Mouse (Mus musculus): ENCODE data around the gene Kars. TPM values are rescaled to one million over a fixed set of nuclear protein-coding genes. Genes with fewer than 3 reads are reported as not detected.

Gene Kars
- polyA plus RNA-seq, 2 experiments, result 124 to 204 TPM

DNA sequence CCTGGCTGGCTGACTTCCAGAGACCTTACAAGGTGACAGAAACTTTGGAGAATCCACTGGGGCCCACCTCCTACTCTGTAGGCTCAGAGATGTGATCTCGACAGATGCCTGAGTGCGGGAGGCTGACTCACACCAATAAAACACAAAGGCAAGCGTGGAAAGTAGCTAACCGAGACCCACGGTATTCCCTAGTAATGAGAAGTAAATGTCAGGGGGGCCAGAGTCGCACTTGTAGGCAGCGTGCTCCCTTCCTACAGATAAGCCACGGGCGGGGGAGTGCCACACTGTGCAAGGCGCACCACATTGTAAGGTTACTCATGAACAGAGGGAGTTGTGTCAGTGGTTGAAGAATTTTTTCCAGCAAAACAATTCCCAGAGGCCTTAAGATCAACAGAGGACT is 26.6 kb downstream of the Kars start:
- no peaks in the 10 kb centered on the region for H3K4me1 ChIP-seq (ENCODE audit: control insufficient read depth, insufficient read depth, low read length)
- H3K27ac ChIP-seq (replicated peaks; ENCODE audit: low read depth, low read length), result no peak overlapping the region
- H3K4me3 ChIP-seq (replicated peaks; ENCODE audit: low read length), result no peak overlapping the region
- WGBS, result 84% methylated on average over 10 of the region's 10 CpGs
- H3K9me3 ChIP-seq (ENCODE audit: control insufficient read depth, low read length), result no peaks in the 10 kb centered on the region
- H3K4me2 ChIP-seq (replicated peaks; ENCODE audit: low read depth, low read length, severe bottlenecking), result no peak overlapping the region
- ATAC-seq (ENCODE audit: low FRiP score, low read depth) (no peak), DNase-seq (ENCODE audit: low spot score) (no peak)
- TF ChIP-seq POLR2A (IDR thresholded peaks at IDR 0.05; ENCODE audit: borderline replicate concordance, extremely low read depth, insufficient read depth, insufficient read length), result no peak
- no peak overlapping the region for H3K9ac ChIP-seq (ENCODE audit: low read depth, low read length, severe bottlenecking)
- no peaks in the 10 kb centered on the region for H3K27me3 ChIP-seq (ENCODE audit: control insufficient read depth, insufficient read depth, low read length)
- H3K36me3 ChIP-seq (ENCODE audit: control insufficient read depth, insufficient read depth, low read length), result peaks cover 60% of the 10 kb centered on the region

DNA sequence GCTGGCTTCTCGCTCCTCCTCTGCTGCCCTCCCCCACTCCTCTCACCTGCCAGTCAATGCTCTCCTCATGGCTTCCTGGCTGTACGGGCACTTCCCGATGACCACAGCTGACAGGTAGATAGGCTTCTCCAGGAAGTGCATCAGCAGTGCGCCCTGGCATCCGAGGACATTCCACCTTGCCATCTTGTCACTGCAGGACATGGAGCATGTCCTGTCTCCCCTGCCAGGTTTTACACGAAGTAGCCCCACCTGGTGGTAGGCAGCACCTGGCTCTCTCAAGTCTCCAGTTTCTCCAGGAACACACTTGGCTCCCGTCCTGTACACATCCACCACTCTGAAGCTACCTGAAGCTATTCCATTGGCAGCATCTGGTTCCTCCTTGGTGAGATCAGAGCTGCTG is 29.0 kb downstream of the Kars start:
- H3K27me3 ChIP-seq (ENCODE audit: control insufficient read depth, insufficient read depth, low read length), result no peaks in the 10 kb centered on the region
- TF ChIP-seq POLR2A (IDR thresholded peaks at IDR 0.05; ENCODE audit: borderline replicate concordance, extremely low read depth, insufficient read depth, insufficient read length), result no peak
- no peak overlapping the region for H3K4me3 ChIP-seq (replicated peaks; ENCODE audit: low read length)
- 70% methylated on average over 7 of the region's 7 CpGs for WGBS
- H3K27ac ChIP-seq (replicated peaks; ENCODE audit: low read depth, low read length), result no peak overlapping the region
- H3K36me3 ChIP-seq (ENCODE audit: control insufficient read depth, insufficient read depth, low read length), result peaks cover 47% of the 10 kb centered on the region
- DNase-seq (ENCODE audit: low spot score) (no peak), ATAC-seq (ENCODE audit: low FRiP score, low read depth) (no peak)
- no peak overlapping the region for H3K9ac ChIP-seq (ENCODE audit: low read depth, low read length, severe bottlenecking)
- no peaks in the 10 kb centered on the region for H3K9me3 ChIP-seq (ENCODE audit: control insufficient read depth, low read length)
- H3K4me2 ChIP-seq (replicated peaks; ENCODE audit: low read depth, low read length, severe bottlenecking), result no peak overlapping the region
- H3K4me1 ChIP-seq (ENCODE audit: control insufficient read depth, insufficient read depth, low read length), result no peaks in the 10 kb centered on the region

DNA sequence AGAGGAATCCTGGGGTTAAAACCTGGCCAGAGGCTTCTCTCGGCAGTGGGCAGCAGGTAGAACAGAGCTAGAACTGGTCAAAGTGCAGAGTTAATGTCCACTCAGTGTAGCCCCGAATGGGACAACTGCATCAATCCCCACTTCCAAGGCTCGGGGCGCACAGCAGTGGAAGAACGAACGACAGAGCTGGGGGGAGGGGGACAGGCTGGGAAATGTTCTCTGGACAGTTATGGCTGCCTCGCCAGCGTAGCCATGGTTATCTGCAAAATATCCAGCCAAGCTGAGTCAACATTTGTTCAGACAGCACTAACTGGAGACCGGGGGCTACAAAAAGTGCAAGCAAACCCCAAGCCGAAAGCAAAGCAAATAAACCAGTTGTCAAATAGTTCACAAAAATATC is 33.0 kb downstream of the Kars start:
- Histone ChIP-seq H3K36me3 (ENCODE audit: control insufficient read depth, insufficient read depth, low read length) (peaks cover 33% of the 10 kb centered on the region; the same call in 1 of the 2 replicates), H3K4me2 (replicated peaks; ENCODE audit: low read depth, low read length, severe bottlenecking) (no peak overlapping the region), H3K27ac (replicated peaks; ENCODE audit: low read depth, low read length) (no peak overlapping the region), H3K9me3 (ENCODE audit: control insufficient read depth, low read length) (no peaks in the 10 kb centered on the region), H3K27me3 (ENCODE audit: control insufficient read depth, insufficient read depth, low read length) (no peaks in the 10 kb centered on the region), H3K9ac (ENCODE audit: low read depth, low read length, severe bottlenecking) (no peak overlapping the region), H3K4me3 (replicated peaks; ENCODE audit: low read length) (no peak overlapping the region), H3K4me1 (ENCODE audit: control insufficient read depth, insufficient read depth, low read length) (no peaks in the 10 kb centered on the region)
- TF ChIP-seq POLR2A (IDR thresholded peaks at IDR 0.05; ENCODE audit: borderline replicate concordance, extremely low read depth, insufficient read depth, insufficient read length), result no peak
- DNase-seq (ENCODE audit: low spot score) (no peak), ATAC-seq (ENCODE audit: low FRiP score, low read depth) (no peak)
- 87% methylated on average over 10 of the region's 10 CpGs for WGBS

DNA sequence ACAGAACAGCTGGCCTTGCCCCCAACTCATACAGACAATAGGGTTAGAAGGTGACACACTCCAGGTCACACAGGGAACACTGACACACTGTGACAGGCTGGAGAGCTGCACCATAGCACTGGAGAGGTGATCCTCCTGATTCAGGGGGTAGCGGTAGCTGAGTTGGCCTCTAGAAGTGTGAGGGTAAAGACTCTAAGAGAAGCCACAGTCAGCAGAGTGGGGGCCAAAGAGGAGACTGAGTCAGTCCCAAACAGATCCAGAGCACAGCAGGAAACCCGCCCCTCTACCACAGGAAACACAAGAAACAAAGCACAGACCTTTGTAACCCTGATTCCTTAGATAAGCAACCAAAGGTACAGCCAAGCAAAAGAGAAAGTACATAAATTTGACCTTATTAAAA is 34.8 kb downstream of the Kars start:
- Histone ChIP-seq H3K4me3 (replicated peaks; ENCODE audit: low read length) (no peak overlapping the region), H3K4me2 (replicated peaks; ENCODE audit: low read depth, low read length, severe bottlenecking) (no peak overlapping the region), H3K9me3 (ENCODE audit: control insufficient read depth, low read length) (no peaks in the 10 kb centered on the region), H3K27me3 (ENCODE audit: control insufficient read depth, insufficient read depth, low read length) (no peaks in the 10 kb centered on the region), H3K4me1 (ENCODE audit: control insufficient read depth, insufficient read depth, low read length) (no peaks in the 10 kb centered on the region), H3K9ac (ENCODE audit: low read depth, low read length, severe bottlenecking) (no peak overlapping the region), H3K27ac (replicated peaks; ENCODE audit: low read depth, low read length) (no peak overlapping the region), H3K36me3 (ENCODE audit: control insufficient read depth, insufficient read depth, low read length) (peaks cover 27% of the 10 kb centered on the region; the same call in 1 of the 2 replicates)
- ATAC-seq (ENCODE audit: low FRiP score, low read depth) (no peak), DNase-seq (ENCODE audit: low spot score) (no peak)
- WGBS, result 88% methylated on average over 2 of the region's 2 CpGs
- no peak for TF ChIP-seq POLR2A (IDR thresholded peaks at IDR 0.05; ENCODE audit: borderline replicate concordance, extremely low read depth, insufficient read depth, insufficient read length)

DNA sequence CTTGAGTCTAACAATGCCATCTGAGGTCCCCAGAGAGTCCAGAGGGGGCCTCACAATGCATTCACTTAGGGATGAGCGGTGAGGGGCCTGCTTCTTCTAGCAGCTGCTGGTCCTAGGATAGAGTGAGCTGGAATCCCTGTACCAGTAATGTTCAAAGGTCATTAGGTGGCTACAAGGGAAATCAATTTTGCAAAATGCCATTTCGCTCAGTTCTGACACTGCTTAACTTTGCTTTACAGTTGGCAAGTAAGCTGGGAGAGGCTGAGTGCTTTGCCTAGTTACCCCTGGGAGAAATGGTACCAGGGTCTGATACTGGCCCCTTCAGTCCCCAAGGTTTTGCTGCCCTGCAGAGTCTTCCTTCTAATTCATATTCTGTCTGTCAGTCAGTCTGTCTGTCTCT is 35.4 kb downstream of the Kars start:
- no peak overlapping the region for H3K9ac ChIP-seq (ENCODE audit: low read depth, low read length, severe bottlenecking)
- H3K27me3 ChIP-seq (ENCODE audit: control insufficient read depth, insufficient read depth, low read length), result no peaks in the 10 kb centered on the region
- H3K9me3 ChIP-seq (ENCODE audit: control insufficient read depth, low read length), result no peaks in the 10 kb centered on the region
- DNase-seq (ENCODE audit: low spot score) (no peak), ATAC-seq (ENCODE audit: low FRiP score, low read depth) (no peak)
- H3K4me1 ChIP-seq (ENCODE audit: control insufficient read depth, insufficient read depth, low read length), result no peaks in the 10 kb centered on the region
- no peak for TF ChIP-seq POLR2A (IDR thresholded peaks at IDR 0.05; ENCODE audit: borderline replicate concordance, extremely low read depth, insufficient read depth, insufficient read length)
- no peak overlapping the region for H3K4me3 ChIP-seq (replicated peaks; ENCODE audit: low read length)
- peaks cover 30% of the 10 kb centered on the region; the same call in 1 of the 2 replicates for H3K36me3 ChIP-seq (ENCODE audit: control insufficient read depth, insufficient read depth, low read length)
- 98% methylated on average over 2 of the region's 2 CpGs for WGBS
- H3K4me2 ChIP-seq (replicated peaks; ENCODE audit: low read depth, low read length, severe bottlenecking), result no peak overlapping the region
- H3K27ac ChIP-seq (replicated peaks; ENCODE audit: low read depth, low read length), result no peak overlapping the region

GRCm38 (mm10) chr8:111974138-111974537 is 37.0 kb downstream of the Kars start:
- ATAC-seq (ENCODE audit: low FRiP score, low read depth) (no peak), DNase-seq (ENCODE audit: low spot score) (no peak)
- Histone ChIP-seq H3K4me1 (ENCODE audit: control insufficient read depth, insufficient read depth, low read length) (no peaks in the 10 kb centered on the region), H3K36me3 (ENCODE audit: control insufficient read depth, insufficient read depth, low read length) (peaks cover 28% of the 10 kb centered on the region; the same call in 1 of the 2 replicates), H3K9ac (ENCODE audit: low read depth, low read length, severe bottlenecking) (no peak overlapping the region), H3K4me3 (replicated peaks; ENCODE audit: low read length) (no peak overlapping the region), H3K27me3 (ENCODE audit: control insufficient read depth, insufficient read depth, low read length) (no peaks in the 10 kb centered on the region), H3K27ac (replicated peaks; ENCODE audit: low read depth, low read length) (no peak overlapping the region), H3K9me3 (ENCODE audit: control insufficient read depth, low read length) (no peaks in the 10 kb centered on the region), H3K4me2 (replicated peaks; ENCODE audit: low read depth, low read length, severe bottlenecking) (no peak overlapping the region)
- 95% methylated on average over 12 of the region's 12 CpGs for WGBS
- no peak for TF ChIP-seq POLR2A (IDR thresholded peaks at IDR 0.05; ENCODE audit: borderline replicate concordance, extremely low read depth, insufficient read depth, insufficient read length)

Data from limb, embryonic 14.5 days (tissue).